Mouse (Mus musculus) CD4-positive, CD25-positive, alpha-beta regulatory T cell, adult 9 weeks (primary cell): ENCODE measurements around the gene Dclre1c. TPM values are rescaled to one million over a fixed set of nuclear protein-coding genes. Genes with fewer than 3 reads are reported as not detected.

Experiments used
- polyA plus RNA-seq: library from polyadenylated mRNA; unstranded; fragments of 100-300 nt; shearing (Covaris generic); gene quantifications from one replicate; pipeline ENCODE4 v1.2.1, GENCODE M21; 2017

Dclre1c gene
- 22.8 TPM for polyA plus RNA-seq

GRCm38 (mm10) chr2:3423841-3424578, at the start of gene Dclre1c:
TSS of gene Dclre1c (plus strand) at chr2:3424131.

GRCm38 (mm10) chr2:3397110-3397509, 26.8 kb upstream of the Dclre1c start, which contains the start of gene Olah:
TSS of gene Olah (minus strand) at chr2:3397210.

GRCm38 (mm10) chr2:3422548-3422947, 1.4 kb upstream of the Dclre1c start, which contains the start of gene Meig1:
TSS of gene Meig1 (minus strand) at chr2:3422648.

GRCm38 (mm10) chr2:3474861-3475283, 50.9 kb downstream of the Dclre1c start, which contains the start of gene Suv39h2:
TSS of gene Suv39h2 (minus strand) at chr2:3475031.

GRCm38 (mm10) chr2:3512552-3513454, 88.9 kb downstream of the Dclre1c start, which contains the start of the genes Gm45902, Hspa14 and Cdnf:
TSS of gene Gm45902 (minus strand) at chr2:3512790.
TSS of gene Hspa14 (minus strand) at chr2:3512814.
TSS of gene Cdnf (plus strand) at chr2:3513030.

Other genes with a start within 250 kb of the Dclre1c start
- 13.2 TPM for gene Nmt2, start 139.9 kb upstream of the Dclre1c start, polyA plus RNA-seq
- gene Rpp38, start 91.5 kb upstream of the Dclre1c start, polyA plus RNA-seq = 24.1 TPM
- gene Acbd7, start 88.0 kb upstream of the Dclre1c start, polyA plus RNA-seq = not detected
- not detected for gene Olah, start 26.9 kb upstream of the Dclre1c start, polyA plus RNA-seq
- gene Meig1, start 1.5 kb upstream of the Dclre1c start, polyA plus RNA-seq = not detected
- 0.50 TPM for gene Suv39h2, start 50.9 kb downstream of the Dclre1c start, polyA plus RNA-seq
- 6.8 TPM for gene Gm45902, start 88.7 kb downstream of the Dclre1c start, polyA plus RNA-seq
- gene Hspa14, start 88.7 kb downstream of the Dclre1c start, polyA plus RNA-seq = 129 TPM
- 0.96 TPM for gene Cdnf, start 88.9 kb downstream of the Dclre1c start, polyA plus RNA-seq
- 403 TPM for gene Fam107b, start 146.4 kb downstream of the Dclre1c start, polyA plus RNA-seq